Mouse (Mus musculus): ENCODE results near the gene Lrrk2. TPM values are rescaled to one million over a fixed set of nuclear protein-coding genes. Genes with fewer than 3 reads are reported as not detected.

Gene Lrrk2
- total RNA-seq, 4 experiments from 2014 or later, result 9.1 to 14.4 (median 14.1) TPM

DNA sequence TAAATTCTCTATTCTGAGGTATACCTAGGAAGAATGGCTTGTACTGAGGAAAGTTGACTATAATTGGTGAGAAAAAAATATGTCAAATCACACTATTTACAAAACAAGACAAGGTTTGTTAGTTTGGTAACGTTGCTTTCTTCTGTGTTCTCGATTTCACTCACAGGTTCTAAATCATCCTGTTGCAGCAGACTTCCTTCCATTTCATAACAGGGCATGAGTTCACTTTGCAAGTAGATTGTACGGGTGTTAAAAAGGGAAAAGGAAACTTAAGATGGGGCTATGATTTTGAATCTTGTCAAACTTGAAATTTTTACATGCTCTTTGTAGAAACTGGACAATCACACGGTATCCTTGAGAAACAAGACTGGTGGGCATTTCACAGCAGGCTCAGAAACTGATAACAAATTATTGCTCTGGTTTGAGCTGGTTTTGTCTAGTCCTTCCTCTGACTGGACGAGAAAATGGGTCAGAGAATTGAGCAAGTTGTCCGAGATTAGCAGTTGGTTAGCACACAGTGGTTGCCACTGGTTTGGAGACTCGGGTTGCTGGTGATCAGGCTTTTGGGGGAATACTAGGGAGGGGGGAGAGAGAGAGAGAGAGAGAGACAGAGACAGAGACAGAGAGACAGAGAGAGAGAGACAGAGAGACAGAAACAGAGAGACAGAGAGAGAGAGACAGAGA, 13.0 kb downstream of the Lrrk2 start:
- no peak for DNase-seq (ENCODE audit: low spot score)

DNA sequence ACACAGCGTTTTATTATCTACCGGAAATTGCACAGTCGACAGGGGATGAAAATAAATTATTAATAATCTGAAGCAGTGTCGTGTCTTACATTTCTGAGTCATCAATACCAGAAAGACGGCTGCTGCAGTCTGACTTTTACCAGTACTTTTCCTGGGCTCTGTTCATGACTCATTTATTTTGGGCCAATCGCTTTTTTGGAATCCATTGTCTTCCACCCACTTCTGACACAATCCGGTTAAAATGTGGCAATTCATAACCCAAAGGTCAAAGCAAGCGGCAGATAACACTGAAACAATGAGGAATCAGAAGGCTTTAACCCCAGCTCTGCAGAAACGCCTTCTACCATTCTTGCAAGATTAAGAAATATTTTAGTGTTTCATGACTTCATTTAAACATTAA, 17.7 kb downstream of the Lrrk2 start:
- peak; percentile 22 for DNase-seq (ENCODE audit: low spot score)

GRCm38 (mm10) chr15:91693051-91693450, 20.1 kb downstream of the Lrrk2 start:
- DNase-seq (ENCODE audit: low spot score), result peak; percentile 28

DNA sequence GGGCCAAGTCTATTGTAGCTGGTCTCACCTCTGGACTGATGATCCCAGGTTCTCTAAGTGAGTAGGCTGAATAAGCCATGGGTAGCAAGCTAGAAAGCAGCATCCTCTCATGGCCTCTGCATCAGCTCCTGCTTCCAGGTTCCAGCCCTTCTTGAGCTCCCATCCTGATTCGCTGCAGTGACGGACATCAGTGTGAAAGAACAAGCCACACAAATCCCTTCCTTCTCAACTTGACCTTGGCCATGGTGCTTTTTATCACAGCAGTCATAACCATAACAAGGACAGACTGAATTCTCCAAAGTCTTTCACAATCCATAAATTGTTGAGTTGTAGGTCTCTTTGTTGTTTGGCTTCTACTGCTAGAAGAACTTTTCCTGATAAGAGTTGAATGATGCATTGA, 20.9 kb downstream of the Lrrk2 start:
- no peak for DNase-seq (ENCODE audit: low spot score)

GRCm38 (mm10) chr15:91700841-91701240, 27.9 kb downstream of the Lrrk2 start:
- no peak for DNase-seq (ENCODE audit: low spot score)

DNA sequence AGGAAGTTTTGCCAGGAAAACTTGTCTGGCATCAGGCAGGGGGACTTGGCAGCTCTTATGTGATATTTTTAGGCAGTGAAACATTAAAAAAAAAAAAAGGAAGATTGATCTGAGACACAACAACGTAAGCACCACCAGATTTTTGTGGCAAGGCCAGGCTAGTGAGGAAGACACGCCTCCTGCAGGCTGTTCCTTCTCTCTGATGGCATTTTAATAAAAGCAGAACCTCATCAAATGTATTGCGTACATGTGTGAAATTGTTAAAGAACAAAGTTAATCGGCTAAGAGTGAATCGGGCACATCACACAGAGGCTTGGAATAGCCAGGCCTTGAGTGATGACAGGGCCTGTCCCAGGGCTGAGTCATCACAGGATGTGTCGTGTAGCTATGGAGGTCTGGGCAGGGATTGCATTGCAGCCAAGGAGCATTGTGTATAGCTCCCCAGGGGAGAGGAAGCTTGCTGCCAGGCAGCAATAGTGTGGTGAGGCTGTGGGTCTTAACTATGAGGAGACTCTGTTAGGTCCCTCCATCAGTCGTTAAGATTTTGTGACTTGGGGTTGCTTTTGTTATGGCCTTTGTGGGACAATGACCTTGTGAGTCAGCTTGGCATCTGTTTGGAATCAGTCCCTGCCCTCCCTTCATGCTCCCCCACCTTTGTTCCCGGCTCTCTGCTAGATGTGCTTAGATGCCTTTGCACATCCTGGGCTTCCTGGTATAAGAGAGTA, 30.2 kb downstream of the Lrrk2 start:
- DNase-seq (ENCODE audit: low spot score), result peak; percentile 69

- DNase-seq (ENCODE audit: low spot score), result no peak
These were observed 31.1 kb downstream of the Lrrk2 start for GRCm38 (mm10) chr15:91704091-91704490.

DNA sequence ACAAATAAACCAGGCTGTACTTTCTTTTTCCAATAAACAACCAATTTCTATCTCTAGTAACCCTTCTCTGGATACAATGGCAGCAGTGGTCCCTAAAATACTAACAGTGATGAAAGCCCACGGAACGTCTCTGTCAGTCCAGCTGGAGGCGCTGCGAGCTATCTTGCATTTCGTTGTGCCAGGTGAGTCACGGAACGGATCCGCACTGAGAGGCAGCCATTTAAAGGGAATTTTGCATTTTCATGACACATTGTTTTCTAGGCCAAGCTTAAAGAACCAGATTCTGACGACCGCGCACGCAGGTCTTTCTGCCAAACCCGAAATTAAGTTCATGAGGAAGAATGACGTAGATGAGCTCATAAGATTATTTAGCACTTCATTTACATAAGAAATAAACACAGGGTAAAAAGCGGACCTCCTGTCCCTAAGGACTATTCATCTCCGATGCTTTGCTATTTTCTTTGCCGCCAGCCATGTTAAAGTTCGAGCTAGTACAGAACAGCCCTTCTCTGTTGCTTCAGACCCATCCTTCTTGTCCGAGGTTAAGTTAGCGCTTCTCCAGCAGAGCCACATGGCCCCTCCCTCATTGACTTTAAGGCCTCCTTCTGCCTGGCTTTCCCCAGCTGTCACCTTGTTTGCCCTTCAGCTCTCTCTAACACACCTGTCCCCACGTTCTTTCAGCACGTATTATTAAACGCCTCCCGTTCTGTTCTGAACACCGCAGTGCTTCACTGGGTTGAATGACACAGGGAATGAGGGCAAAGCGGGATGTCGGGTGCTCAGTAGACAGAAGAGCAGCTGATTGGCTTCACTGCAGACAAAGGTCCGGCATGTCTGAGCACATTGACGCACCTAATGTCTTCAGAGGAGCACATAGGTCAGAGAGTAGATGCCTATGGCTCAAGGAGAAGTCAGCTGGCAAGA, 36.5 kb downstream of the Lrrk2 start:
- DNase-seq (ENCODE audit: low spot score), result no peak

DNA sequence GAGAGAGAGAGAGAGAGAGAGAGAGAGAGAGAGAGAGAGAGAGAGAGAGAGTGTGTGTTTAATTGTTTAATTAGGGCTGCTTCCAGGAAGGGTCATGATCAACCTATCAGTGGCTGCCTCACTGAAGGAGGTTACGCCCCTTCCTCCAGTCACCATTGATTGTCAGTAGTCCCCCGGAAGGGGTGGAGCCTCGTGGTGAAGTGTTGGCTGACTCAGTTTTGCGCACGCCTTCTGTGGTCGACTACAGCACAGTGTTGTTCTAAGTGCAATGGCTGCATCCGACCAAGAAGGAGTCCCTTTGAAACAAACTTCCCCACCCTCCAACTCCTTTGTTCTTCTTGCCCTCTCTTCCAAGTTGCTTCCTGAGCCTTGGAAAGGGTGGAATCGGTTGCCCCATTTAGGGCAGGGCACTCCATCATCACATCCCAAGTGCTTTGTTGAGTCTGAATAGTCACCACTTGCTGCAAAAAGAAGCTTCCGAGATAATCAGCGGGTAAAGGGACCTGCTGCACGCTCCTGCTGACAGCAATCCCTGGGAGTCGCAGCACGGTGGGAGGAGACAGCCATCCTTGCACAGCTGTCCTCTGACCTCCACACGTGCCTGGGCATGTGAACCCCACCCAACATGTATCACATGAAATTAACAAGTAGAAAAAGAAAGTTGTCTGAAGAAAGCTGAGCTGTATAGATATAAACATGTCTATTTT, 62.4 kb downstream of the Lrrk2 start:
- no peak for DNase-seq (ENCODE audit: low spot score)

- DNase-seq (ENCODE audit: low spot score), result peak; percentile 9
These were observed 64.0 kb downstream of the Lrrk2 start for GRCm38 (mm10) chr15:91736791-91737533.

- DNase-seq (ENCODE audit: low spot score), result no peak
These were observed 65.8 kb downstream of the Lrrk2 start for GRCm38 (mm10) chr15:91738808-91739207.

DNA sequence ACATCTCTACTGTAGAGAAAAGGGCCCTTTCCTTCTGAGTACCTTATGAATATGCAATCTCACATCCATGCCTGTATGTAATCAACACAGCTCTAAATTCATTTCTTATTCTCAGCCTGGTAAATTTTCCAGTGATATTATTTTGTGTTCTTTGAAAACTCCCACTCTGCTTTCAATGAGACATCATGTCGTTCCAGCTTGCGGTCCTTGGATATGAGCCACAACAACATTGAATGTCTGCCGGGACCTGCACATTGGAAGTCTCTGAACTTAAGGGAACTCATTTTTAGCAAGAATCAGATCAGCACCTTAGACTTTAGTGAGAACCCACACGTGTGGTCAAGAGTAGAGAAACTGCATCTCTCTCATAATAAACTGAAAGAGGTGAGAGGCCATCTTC, 72.5 kb downstream of the Lrrk2 start:
- no peak for DNase-seq (ENCODE audit: low spot score)

GRCm38 (mm10) chr15:91752111-91752510, 79.1 kb downstream of the Lrrk2 start:
- no peak for DNase-seq (ENCODE audit: low spot score)

DNA sequence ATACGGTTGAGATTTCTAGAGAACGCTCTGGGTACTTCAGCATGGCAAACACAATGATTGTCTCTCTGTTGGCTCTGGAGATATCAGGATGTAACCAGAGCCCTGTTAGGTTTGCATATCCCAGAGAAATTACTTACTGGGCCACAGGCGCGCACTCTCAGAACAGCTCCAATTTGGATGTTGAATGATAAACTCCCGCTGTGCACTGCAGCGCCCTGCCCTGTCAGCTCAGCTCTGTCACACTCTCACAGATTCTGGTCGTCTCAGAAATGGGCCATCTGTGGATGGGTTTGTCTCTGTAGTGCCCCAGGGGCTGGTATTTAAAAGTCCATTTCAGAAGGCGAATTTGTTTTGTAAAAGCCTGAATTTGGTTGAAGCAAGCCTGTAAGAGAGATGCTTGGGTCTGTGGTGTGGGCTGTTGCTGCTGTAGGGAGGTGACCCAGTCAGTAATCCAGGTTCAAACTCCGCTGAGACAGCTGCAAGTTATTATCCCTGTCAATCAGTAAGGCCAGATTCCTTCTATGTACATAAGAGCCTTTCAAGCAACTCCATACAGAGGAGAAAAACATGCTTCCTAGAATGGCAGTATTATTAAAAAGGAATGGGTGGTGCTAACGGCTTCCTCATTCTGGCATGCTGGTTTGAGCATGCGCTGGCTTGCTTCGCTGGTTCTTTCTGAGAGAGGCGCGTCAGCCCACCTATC, 80.6 kb downstream of the Lrrk2 start:
- DNase-seq (ENCODE audit: low spot score), result no peak

GRCm38 (mm10) chr15:91754546-91754945, 81.6 kb downstream of the Lrrk2 start:
- peak; percentile 12 for DNase-seq (ENCODE audit: low spot score)

GRCm38 (mm10) chr15:91755756-91756155, 82.8 kb downstream of the Lrrk2 start:
- DNase-seq (ENCODE audit: low spot score), result peak; percentile 2

GRCm38 (mm10) chr15:91772041-91772440, 99.1 kb downstream of the Lrrk2 start:
- DNase-seq (ENCODE audit: low spot score), result no peak

DNA sequence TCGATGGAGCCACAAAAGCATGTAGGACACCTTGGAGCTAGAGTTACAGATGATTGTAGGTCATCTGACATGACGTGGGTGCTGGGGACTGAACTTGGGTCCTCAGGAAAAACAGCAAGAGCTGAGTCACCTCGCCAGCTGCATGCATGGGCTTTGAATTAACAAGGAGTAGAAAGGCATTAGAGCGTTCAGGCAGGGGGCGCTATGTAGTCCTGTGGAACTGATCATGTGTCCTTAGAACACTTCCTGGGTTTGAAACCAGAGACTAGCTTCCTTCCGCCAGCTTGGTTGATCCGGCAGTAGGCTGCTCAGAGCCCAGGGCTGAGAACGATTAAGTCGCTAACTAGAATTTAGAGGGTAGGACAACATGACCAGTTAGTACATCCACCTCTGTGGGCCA, 106.2 kb downstream of the Lrrk2 start:
- DNase-seq (ENCODE audit: low spot score), result no peak

- peak; percentile 32 for DNase-seq (ENCODE audit: low spot score)
These were observed 108.2 kb downstream of the Lrrk2 start for GRCm38 (mm10) chr15:91781172-91781571.

DNA sequence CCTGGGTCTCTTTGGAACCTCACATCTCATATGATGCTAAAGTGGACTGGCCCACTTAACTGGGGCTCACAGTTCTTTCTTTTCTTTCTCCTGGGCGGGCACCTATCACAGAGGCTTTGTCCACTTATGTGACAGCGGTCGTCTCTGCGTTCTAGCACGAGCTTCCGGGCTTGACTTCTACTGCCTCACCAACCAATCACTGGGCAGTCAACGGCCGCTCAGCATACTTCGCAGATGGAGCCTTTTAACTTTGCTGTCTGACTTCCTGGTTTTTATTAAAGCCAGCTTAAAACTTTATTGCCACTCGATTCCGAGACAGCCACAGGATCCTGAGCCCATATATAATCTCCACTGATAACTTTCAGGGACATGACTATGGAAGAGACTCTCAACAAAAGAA, 115.4 kb downstream of the Lrrk2 start:
- DNase-seq (ENCODE audit: low spot score), result no peak

Measured in heart, adult 8-10 months (tissue).